Mouse (Mus musculus) embryonic facial prominence, embryonic 11.5 days (tissue): ENCODE results near the gene Tas2r136. TPM values are rescaled to one million over a fixed set of nuclear protein-coding genes. Genes with fewer than 3 reads are reported as not detected.

Source experiments
- polyA plus RNA-seq: library from polyadenylated mRNA; unstranded; fragments of >200 nt; fragmentation: Nextera tagmentation; extraction: Ambion mirVana; gene quantifications from 2 replicates; pipeline ENCODE4 v1.2.1, GENCODE M21; 2014

Gene Tas2r136
- polyA plus RNA-seq, 1 experiment from 2014 or later: not detected

Other genes starting within 250 kb of the Tas2r136 start
- not detected in 2 replicates for gene Prh1, start 208.4 kb downstream of the Tas2r136 start, polyA plus RNA-seq
- not detected in 2 replicates for gene Prp2, start 182.2 kb downstream of the Tas2r136 start, polyA plus RNA-seq
- gene A630073D07Rik, start 126.6 kb downstream of the Tas2r136 start, polyA plus RNA-seq: not detected in 2 replicates
- gene Tas2r120, start 121.2 kb downstream of the Tas2r136 start, polyA plus RNA-seq: not detected in 2 replicates
- gene Tas2r121, start 77.2 kb downstream of the Tas2r136 start, polyA plus RNA-seq: not detected in 2 replicates
- gene Tas2r122, start 66.2 kb downstream of the Tas2r136 start, polyA plus RNA-seq: not detected in 2 replicates
- not detected in 2 replicates for gene Tas2r115, start 40.1 kb downstream of the Tas2r136 start, polyA plus RNA-seq
- not detected in 2 replicates for gene Tas2r124, start 23.4 kb downstream of the Tas2r136 start, polyA plus RNA-seq
- gene Tas2r102, start 16.0 kb downstream of the Tas2r136 start, polyA plus RNA-seq: not detected in 2 replicates
- gene Tas2r117, start 24.7 kb upstream of the Tas2r136 start, polyA plus RNA-seq: not detected in 2 replicates
- gene Tas2r123, start 69.0 kb upstream of the Tas2r136 start, polyA plus RNA-seq: not detected in 2 replicates
- not detected in 2 replicates for gene Tas2r116, start 77.3 kb upstream of the Tas2r136 start, polyA plus RNA-seq
- not detected in 2 replicates for gene Tas2r110, start 89.8 kb upstream of the Tas2r136 start, polyA plus RNA-seq
- gene Tas2r113, start 114.8 kb upstream of the Tas2r136 start, polyA plus RNA-seq: not detected in 2 replicates
- gene Tas2r125, start 131.5 kb upstream of the Tas2r136 start, polyA plus RNA-seq: not detected in 2 replicates
- not detected in 2 replicates for gene Tas2r129, start 172.9 kb upstream of the Tas2r136 start, polyA plus RNA-seq
- not detected in 2 replicates for gene Tas2r131, start 179.8 kb upstream of the Tas2r136 start, polyA plus RNA-seq
- gene Tas2r109, start 202.8 kb upstream of the Tas2r136 start, polyA plus RNA-seq: not detected in 2 replicates